Mouse (Mus musculus) left cerebral cortex, adult 9 months (tissue): ENCODE results near the gene Fate1.
"Not testable (repeated sequence)": the region's sequence is repeated elsewhere in the genome, so short reads cannot be mapped to it uniquely, and the experiment has no call there.

Experiments
- DNase-seq, 2 experiments: peaks; one replicate each; pipeline ENCODE4 v3.0.0; 2022; ENCODE audit warnings: low spot score in 2 of 2

Gene Fate1

DNA sequence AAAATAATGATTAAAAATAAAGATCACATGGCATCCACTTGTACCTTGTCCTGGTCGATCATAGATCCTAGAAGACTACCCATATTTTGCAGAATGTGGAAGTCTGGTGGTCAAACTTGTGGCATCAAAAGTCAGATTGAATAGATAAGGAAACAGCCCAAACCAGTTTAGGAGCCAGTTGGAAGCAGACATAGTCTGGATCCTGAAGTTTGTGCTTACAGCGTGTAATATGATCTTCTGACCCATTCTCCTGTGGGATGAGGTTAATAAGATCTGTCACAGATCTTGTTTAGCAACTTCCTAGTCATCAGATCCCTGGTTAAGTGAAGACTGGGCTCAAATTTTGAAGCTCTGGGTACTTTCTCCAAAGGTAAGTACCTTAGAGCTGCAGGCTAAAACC, at the start of gene Fate1:
TSS of gene Fate1 (plus strand) at position 301 of the 400 bp plus-strand sequence.
- no peak for DNase-seq

DNA sequence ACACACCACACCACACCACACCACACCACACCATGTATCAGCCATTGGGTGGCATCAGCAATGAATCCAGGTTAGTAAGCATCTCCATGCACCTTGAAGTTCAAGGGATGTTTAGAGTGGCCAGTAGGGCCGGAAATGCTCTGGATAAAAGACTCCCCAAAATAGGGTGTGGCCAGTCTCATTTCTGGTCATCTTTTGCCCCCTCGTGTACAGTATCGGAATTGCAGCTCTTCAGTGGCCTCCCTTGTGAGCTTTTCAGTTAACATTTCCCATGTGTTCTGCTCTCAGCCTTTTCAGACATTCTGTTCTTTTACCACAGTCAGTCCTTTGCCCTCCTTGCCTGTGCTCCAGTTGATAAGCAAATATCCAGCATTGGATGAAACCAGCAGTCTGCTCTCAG, 26.2 kb upstream of the Fate1 start:
- DNase-seq: peak in 1 of 2 experiments; percentile 54

DNA sequence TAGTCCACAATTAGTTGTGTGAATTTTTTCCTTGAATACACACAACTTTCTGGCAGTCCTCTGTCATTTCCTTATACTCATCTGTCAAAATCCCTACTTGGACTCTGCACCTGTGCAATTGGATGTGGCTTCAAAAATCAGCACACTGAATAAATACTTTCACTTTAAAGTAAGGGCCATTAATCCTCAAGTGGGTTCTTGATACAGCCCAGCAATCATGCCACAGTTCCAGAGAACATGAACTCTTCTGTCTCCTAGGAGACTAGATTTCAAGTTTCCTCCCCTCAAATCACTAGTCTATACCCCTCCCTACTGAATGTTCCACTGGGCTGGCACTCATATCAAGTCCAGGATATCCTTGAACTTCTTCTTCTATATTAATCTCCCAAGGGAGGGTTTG, 14.4 kb upstream of the Fate1 start:
- DNase-seq: no peak

DNA sequence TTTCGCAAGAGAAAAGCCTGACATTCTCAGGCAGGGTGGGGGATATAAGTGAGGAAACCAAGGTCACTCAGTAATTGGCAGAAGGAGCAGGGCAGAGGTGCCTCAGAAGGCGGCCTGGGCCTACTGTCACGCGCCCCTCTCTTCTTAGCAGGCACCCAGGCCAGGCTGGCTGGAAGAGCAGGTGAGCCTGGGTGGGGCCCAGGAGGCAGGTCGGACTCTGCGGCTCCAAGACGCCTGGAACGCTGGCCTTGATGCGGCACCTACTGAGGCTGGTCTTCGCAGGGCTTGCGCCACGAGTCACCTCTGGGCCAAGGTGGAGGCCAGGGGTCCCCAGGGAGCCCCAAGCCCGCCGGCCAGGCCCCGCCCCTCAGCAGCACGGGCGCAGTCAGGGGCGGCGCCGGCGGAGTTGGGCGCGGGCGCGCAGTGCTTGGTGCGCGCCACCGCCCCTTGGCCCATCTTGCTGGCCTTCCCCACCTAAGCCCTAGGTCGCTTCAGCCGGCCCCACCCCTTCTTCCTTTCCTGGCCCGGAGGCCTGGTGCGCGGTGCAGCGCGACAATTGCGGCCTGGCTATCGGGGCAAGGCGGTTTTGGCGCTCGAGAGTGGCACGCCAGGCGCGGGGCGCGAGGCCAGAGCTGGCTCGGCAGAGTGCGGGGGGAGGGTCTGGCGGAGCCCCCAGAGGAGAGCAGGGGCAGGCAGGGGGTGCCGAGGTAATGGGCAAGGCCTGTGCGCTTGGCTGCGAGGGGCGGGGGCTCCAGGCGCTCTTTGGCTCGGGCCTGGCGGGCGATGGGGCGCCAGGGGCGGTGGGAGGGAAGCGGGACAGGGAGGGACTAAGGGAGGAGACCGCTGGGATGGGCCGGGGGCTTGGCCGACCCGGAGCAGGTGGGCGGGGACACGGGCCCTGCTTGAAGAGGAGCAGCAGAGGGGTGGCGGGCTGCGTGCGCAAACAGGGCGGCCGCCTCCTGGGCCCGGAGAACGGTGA, 10.4 kb upstream of the Fate1 start, which contains the start of gene Prrg3:
TSS of gene Prrg3 (plus strand) at position 552 of the 979 bp plus-strand sequence.
- peak in 1 of 2 experiments; percentile 3 for DNase-seq

DNA sequence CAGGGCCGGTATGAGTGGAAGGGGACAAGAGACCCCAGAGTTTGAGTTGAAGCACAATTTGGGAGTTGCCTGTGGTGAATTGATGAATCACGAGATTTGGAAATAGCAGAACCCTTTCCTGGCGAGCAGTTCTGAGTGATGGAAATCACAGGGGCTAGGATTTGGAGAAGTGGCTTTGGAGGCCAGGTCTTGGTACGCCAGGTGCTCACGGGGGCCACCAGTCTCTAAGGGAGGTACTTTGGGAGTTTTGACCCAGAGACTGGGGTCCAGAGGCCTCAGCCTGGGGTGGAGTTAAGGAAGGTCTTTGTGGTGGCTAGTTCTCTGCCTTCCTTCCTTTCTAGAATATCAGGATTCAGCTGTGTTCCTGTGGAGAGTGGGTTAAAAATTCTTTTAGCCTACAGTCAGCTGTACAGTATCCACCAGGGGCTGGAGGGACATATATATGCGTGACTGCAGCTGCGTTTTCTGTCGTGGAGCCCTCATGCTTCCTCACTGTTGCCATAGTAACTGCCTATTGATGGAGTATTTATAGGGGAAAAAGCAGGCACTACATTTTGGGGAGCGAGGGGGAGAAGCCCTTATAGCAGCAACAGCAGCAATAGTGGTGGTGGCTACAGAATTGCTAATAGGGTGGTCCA, 9.4 kb upstream of the Fate1 start:
- DNase-seq: peak in 1 of 2 experiments; percentile 7

DNA sequence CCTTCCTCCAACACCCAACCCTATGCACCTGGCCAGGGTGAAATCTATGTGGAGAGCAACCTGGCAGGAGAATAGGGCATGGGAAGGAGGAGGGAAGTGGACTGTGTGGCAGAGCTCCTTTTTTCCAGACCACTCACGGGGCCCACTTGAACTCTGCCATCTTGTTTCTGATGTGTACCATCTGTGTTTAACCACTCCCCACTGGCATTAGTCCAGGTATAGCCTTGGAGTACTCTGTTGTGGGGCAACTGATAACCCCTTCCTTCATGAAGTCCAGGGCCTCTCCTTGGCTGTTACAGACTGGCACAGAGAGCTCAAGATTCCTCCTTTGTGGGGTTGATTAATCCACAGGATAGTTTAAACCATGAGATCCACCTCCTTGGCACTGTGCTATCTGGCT, 4.6 kb upstream of the Fate1 start:
- DNase-seq: no peak

DNA sequence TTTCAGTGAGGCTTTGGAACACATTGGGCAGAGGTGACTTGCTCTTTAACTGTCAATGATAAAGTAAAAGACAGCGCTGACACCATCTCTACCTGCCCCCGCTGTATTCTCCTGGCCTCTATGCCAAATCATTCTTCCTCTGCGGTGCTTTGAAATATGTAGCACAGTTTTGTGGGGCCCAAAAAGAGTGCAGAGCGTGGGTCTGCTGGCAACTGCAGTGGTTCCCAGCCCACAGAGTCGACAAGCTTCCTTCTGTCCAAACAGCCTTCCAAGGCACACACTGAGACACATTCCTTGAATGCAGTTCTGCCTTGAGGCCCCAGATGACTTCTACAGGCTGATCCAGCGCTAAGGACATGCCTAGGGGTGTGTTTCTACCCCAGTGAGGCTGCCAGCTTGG, 4.0 kb upstream of the Fate1 start:
- peak; percentile 28 to 60 for DNase-seq

DNA sequence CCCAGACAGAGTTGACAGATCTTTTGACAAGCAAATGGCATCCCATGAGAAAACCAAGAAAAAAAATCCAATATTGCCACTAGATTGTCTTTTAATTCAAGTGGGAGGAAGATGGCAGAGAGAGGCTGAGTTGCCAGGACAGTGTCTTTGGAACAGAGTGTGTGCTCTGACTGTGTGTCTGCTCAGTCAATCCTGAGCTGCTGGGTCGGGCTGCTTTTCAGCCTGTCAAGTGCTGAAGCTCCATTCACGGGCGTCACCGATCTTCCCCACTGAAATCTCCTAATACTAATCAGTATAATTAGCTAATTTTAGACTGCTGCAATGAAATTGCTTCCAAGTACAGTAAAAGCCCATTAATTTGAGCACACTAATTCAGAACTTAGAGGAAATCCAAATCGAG, 1.5 kb upstream of the Fate1 start:
- no peak for DNase-seq

DNA sequence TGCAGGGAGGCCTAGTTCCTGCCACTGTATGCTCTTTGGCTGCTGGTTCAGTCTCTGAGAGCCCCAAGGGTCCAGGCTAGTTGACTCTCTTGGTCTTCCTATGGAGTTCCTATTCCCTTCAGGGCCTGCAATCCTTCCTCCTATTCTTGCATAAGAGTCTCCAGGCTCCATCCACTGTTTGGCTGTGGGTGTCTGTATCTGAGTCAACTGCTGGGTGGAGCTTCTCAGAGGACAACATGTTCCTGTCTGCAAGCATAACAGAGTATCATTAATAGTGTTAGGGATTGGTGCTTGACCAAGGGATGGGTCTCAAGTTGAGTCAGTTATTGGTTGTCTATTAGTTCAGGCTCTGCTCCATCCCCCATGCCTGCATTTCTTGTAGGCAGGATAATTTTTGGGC, 4.9 kb downstream of the Fate1 start:
- DNase-seq: not testable (repeated sequence)

DNA sequence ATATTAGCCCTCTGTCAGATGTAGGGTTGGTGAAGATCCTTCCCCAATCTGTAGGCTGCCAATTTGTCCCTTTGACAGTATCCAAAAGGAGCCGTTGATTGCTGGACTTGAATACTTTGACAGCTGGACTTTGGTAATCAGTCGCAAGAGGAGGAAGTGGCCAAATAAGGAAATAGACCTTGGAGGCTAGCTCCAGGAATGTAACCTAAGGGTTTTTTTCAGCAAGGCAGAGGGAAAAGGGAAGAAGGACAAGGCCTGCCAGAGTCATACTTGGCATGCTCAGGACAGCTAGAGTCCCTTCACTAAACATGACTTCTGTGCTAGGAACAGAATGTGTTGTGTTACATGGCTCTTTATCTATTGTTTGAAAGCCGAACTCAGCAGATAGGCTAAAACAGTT, 7.7 kb downstream of the Fate1 start:
- DNase-seq: no peak

DNA sequence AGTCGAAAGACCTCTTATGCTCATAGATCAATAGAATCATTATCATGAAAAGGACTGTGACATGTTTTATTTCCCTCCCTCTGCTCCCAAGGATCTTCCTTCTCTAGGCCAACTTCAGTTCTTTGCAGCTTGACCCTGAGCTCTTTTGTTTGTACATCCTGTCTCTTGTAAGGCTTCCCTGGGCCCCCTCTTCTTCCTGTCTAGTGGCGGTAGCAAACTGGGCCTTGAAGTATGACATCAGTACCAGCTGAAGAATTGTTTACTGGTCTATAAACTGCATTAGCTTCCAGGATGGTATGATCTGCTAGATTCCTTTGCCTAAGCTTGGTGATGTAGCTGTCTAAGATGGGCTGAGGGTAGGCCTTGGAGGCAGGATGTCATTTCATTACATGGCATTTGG, 8.5 kb downstream of the Fate1 start:
- no peak for DNase-seq

DNA sequence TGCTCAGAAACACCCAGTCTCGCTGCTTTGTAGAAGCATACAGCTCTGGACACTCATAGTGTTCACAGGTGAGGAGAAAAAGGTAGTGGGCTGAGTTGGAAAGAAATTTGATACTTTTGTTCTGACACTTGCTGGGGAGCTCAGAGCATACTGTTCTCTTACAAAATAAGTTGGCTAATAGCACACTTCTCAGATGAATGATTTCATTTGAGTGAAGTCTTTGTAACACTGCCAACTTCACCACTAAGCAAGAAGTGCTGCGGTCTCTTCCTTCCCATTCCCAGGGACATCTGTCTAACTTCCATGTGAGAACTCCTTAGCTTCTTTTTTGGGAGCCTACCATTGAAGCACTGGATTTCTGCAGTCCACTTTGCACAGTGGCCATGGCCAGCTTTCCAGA, 10.4 kb downstream of the Fate1 start:
- DNase-seq: no peak

DNA sequence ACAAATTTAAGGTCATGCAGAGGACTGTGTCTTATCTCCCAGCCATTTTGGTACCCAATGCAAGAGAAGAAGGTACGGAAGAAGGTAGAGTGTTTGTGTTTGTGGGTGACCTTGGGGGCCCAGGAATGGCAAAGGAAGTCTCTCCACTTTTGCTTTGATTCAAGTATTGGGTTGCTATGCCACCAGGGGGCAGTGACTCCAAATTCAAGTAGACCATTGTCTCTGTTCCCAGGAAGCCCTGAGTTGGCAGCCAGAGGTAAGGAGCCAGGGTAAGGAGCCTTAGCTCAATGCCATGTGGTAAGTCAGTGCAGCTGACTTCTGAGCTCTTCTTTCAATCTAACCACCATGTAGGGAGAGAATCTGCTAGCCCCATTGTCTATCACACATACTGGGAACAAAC, 11.0 kb downstream of the Fate1 start:
- DNase-seq: peak in 1 of 2 experiments; percentile 20

DNA sequence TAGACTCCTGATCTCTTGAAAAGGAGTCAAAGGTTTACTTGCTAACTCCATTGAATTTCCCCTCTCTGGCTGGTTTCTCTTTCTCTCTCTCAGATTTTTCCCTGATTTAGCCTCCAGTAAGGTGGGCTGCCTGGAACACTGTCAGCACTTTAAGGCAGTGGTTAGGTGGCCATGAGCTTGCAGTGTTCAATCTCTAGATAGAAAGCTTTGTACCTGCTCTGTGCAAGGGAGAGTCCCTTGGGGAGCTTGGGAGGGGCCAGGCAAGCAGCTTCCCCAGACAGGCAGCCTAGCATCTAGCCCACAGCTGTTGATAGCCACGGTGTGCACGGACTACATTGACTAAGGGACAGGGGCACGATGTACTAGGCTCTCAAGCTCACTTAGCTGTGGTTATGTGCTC, 18.8 kb downstream of the Fate1 start, which contains the start of gene Cnga2:
TSS of gene Cnga2 (plus strand) at position 301 of the 400 bp plus-strand sequence.
- DNase-seq: no peak

DNA sequence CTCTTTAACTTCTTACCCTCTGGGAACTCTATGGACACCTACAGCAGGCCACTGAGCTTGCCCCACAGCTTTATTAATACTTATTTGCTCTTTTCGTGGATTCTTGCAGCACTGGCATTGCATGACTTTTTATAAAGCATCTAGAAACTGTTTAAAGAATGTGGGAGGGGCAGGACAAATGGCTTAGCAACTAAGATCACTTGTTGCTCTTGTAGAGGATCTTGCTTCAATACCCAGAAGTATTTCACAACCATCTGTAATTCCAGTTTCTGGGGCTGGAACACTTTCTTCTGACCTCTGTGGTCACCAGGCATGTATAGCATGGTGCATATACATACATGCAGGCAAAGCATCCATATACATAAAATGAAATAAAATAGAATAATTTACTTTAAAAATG, 23.2 kb downstream of the Fate1 start:
- DNase-seq: no peak

DNA sequence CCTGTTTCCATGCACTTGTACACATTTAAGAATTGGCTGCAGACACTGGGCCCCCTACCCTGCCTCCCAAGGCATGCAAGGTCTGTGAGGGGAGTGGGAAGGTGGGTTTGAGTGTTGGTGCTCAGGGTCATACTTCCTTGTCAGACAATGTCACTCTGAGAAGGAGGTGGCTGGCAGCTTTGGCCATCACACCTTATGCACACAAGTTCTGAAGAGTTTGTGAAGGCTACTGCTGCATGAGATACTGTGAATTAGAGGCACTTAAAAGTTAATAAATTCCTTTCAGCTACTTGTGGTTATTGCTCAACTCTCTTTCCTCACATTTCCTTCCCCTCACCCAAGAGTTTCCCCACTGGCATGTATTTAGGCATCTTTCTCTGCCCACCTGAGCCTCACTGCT, 37.1 kb downstream of the Fate1 start:
- DNase-seq: no peak

DNA sequence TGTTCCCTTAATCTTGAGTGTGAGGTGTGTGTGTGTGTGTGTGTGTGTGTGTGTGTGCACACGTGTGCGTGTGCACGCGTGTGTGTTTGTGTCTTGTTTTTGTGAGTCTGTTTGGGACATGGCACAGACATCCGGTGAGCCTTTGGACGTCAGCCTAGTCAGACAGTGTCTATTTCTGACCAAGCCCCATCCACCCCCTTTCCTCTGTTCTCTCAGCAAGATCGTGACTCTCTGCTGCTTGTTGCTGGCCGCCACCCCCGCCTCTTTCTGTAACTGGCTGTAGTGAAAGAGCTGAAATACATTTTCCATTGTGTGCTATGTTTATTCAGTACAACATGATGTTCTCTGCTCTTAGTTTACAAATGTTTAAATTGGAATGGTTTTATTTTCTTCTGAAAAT, 39.5 kb downstream of the Fate1 start:
- DNase-seq: peak; percentile 10 to 54

DNA sequence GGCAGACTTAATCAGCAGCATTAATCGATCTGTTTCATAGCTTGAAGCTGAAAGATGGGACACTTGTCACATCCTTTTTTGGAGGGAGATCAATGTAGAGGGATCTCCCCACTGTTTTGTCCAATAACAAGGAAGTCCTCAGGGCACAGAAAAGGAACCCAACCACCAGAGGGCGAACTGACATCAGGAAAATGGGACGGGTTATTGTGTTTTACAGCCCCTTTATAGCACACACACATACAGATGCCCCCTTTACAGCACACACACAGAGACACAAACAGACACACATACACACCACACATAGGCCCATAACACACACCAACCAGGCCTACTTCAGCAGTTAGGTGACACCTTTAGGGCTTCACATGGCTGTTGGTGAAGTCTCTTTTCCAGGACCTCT, 40.0 kb downstream of the Fate1 start:
- peak in 1 of 2 experiments; percentile 64 for DNase-seq

DNA sequence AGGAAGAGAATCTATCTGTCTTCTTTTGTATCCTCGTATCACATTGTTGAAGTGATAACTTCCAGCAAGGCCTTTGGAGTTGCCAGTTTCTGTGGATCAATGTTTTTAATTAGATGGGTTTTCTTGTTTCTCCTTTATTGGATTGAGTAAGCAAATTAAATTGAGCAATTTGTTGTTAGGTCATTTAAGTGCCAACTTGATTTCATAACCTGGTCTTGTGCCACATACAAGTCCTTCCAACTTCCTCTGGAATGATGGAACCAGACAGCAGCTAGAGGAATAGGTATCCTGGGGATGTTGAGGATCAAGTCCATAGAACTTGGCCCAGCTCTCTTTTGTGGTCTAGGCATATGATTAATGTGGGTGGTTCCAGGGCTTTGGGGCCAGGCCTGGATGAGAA, 49.5 kb downstream of the Fate1 start:
- no peak for DNase-seq

DNA sequence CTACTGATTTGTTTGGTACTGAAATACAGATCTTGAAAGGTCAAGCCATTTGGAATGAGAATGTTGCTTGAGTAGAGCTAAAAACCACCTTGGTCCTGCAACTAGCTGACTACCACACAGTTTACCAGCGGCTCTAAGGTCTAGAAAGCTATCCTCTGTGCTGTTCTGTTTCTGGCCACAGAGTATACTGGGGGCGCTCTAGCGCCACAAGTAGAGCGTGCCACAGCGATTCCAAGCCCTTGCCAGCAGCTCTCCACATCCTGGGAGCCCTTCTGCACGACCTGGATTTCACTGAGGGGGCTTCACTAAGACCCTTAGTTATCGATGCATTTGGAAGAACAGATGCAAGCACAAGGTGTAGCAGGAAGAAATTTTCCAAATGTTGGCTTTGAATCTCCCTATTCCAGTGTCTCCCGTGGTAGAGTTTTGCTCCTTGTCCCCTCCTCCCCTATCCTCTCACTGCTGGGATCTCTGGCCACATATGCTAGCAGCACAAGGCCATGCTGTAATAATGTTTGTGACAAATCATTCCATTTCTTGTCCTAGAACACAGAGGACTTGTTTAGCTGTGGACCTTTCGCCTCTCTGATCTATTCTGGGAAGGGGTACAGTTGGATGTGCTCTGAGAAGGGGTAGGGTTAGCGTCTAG, 50.1 kb downstream of the Fate1 start:
- DNase-seq: no peak

DNA sequence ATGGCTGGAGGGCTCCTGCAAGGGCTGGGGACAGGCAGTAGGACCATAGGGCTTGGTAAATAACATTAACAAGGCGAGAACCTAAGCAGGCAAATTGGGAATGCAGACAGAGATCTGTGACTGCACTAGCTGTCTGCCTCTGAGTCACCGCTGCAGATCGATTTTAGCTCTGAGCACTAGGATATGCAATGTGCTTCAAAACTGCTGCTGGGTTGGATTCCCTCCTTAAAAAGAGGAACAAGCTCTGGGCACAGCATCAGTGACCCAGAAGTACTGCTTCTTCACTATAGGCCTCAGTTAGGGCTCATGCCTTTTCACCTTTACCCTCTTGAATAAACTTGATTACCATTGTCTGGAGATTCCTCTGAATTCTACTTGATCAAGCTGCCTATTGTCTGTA, 50.8 kb downstream of the Fate1 start:
- DNase-seq: peak in 1 of 2 experiments; percentile 3
